Mouse (Mus musculus): ENCODE results near the gene B3gntl1. TPM values are rescaled to one million over a fixed set of nuclear protein-coding genes. Genes with fewer than 3 reads are reported as not detected.
"Not testable (repeated sequence)": the region's sequence is repeated elsewhere in the genome, so short reads cannot be mapped to it uniquely, and the experiment has no call there.

Gene B3gntl1
- polyA plus RNA-seq, 1 experiment from 2014 or later, result 2.3 TPM

- no peak overlapping the region for H3K4me3 ChIP-seq (ENCODE audit: inconsistent target)
- WGBS (ENCODE audit: missing documents), result 95% methylated on average over 5 of the region's 5 CpGs
- peaks cover 11% of the 10 kb centered on the region; the same call in 1 of the 2 replicates for H3K36me3 ChIP-seq (ENCODE audit: inconsistent target)
- H3K27ac ChIP-seq, result no peak overlapping the region
- no peaks in the 10 kb centered on the region; the same call in 1 of the 2 replicates for H3K79me2 ChIP-seq (ENCODE audit: inconsistent target)
These were observed 2.0 kb downstream of the B3gntl1 start for GRCm38 (mm10) chr11:121670926-121671325.

- Histone ChIP-seq H3K4me3 (ENCODE audit: inconsistent target) (no peak overlapping the region), H3K79me2 (ENCODE audit: inconsistent target) (no peaks in the 10 kb centered on the region; the same call in 1 of the 2 replicates), H3K36me3 (ENCODE audit: inconsistent target) (peaks cover 11% of the 10 kb centered on the region; the same call in 1 of the 2 replicates), H3K27ac (no peak overlapping the region)
- WGBS (ENCODE audit: missing documents), result 95% methylated on average over 4 of the region's 5 CpGs
These were observed 4.2 kb downstream of the B3gntl1 start for GRCm38 (mm10) chr11:121668776-121669175.

- Histone ChIP-seq H3K79me2 (ENCODE audit: inconsistent target) (no peaks in the 10 kb centered on the region; the same call in 1 of the 2 replicates), H3K4me3 (ENCODE audit: inconsistent target) (no peak overlapping the region), H3K36me3 (ENCODE audit: inconsistent target) (peaks cover 11% of the 10 kb centered on the region; the same call in 1 of the 2 replicates), H3K27ac (no peak overlapping the region)
- WGBS (ENCODE audit: missing documents), result 86% methylated on average over 4 of the region's 4 CpGs
These were observed 5.4 kb downstream of the B3gntl1 start for GRCm38 (mm10) chr11:121667541-121667940.

DNA sequence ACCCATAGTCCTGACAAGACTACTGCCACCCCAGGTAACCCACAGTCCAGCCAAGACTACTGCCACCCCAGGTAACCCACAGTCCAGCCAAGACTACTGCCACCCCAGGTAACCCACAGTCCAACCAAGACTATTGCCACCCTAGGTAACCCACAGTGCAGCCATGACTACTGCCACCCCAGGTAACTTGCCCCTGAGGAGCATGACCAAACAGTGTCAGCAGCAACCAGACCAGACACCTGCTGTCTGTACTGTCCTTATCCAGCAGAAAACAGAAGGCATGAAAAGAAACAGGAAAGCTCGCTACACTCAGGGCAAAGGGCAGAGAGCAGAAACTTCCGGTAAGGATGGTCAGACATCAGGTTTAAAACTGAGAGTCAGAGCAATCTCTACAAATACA, 11.8 kb downstream of the B3gntl1 start:
- no peak overlapping the region for H3K4me3 ChIP-seq (ENCODE audit: inconsistent target)

GRCm38 (mm10) chr11:121660604-121661003, 12.3 kb downstream of the B3gntl1 start:
- H3K4me3 ChIP-seq (ENCODE audit: inconsistent target); H3K36me3 ChIP-seq (ENCODE audit: inconsistent target); H3K27ac ChIP-seq; H3K79me2 ChIP-seq (ENCODE audit: inconsistent target): not testable (repeated sequence)
- WGBS (ENCODE audit: missing documents), result 96% methylated on average over 2 of the region's 2 CpGs

More for the DNA sequence above, 11.8 kb downstream of the B3gntl1 start:
- H3K27ac ChIP-seq, result no peak overlapping the region
- no peaks in the 10 kb centered on the region for H3K79me2 ChIP-seq (ENCODE audit: inconsistent target)
- 93% methylated on average over 2 of the region's 2 CpGs for WGBS (ENCODE audit: missing documents)
- H3K36me3 ChIP-seq (ENCODE audit: inconsistent target), result no peaks in the 10 kb centered on the region

- Histone ChIP-seq H3K79me2 (ENCODE audit: inconsistent target) (no peaks in the 10 kb centered on the region), H3K36me3 (ENCODE audit: inconsistent target) (no peaks in the 10 kb centered on the region), H3K27ac (no peak overlapping the region), H3K4me3 (ENCODE audit: inconsistent target) (no peak overlapping the region)
- WGBS (ENCODE audit: missing documents), result 0% methylated on average over 1 of the region's 1 CpGs
These were observed 14.8 kb downstream of the B3gntl1 start for GRCm38 (mm10) chr11:121658151-121658550.

DNA sequence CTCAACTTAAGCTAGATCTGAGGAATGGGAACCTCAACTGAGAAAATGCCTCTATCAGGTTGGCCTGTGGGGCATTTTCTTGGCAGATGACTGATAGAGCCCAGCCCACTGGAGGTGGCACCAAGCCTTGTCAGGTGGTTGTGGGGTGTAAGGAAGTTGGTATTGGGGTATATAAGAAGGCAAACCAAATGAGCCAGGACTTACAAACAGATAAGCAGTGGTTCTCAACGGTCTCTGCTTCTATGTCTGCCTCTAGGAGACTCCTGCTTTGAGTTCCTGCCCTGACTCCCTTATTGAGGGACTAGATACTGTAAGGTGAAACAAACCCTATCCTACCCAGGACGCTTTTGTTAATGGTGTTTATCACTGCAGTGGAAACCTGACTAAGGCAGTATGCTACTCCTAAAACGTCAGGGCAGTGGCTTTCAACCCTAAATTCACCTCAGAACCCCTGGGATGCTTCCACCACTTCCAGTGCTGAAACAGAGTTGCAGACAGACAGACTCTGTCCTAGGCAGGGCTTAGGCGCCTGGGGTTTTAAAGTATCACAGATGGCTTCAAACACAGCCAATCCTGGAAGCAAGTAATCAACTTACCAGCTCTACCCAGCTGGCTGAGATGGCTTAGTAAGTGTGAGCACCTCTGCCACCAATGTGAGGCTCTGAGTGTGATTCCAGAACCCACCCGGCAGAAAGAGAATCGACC, 17.0 kb downstream of the B3gntl1 start:
- Histone ChIP-seq H3K36me3 (ENCODE audit: inconsistent target) (no peaks in the 10 kb centered on the region), H3K4me3 (ENCODE audit: inconsistent target) (no peak overlapping the region), H3K79me2 (ENCODE audit: inconsistent target) (no peaks in the 10 kb centered on the region), H3K27ac (no peak overlapping the region)
- WGBS (ENCODE audit: missing documents), result 73% methylated on average over 6 of the region's 6 CpGs

- H3K36me3 ChIP-seq (ENCODE audit: inconsistent target), result 0 out of 2 replicates have a peak, but pooled peaks cover 5% of the 10 kb centered on the region
- H3K4me3 ChIP-seq (ENCODE audit: inconsistent target), result no peak overlapping the region
- no peak overlapping the region for H3K27ac ChIP-seq
- H3K79me2 ChIP-seq (ENCODE audit: inconsistent target), result no peaks in the 10 kb centered on the region
- 45% methylated on average over 6 of the region's 6 CpGs for WGBS (ENCODE audit: missing documents)
These were observed 17.7 kb downstream of the B3gntl1 start for GRCm38 (mm10) chr11:121655166-121655806.

DNA sequence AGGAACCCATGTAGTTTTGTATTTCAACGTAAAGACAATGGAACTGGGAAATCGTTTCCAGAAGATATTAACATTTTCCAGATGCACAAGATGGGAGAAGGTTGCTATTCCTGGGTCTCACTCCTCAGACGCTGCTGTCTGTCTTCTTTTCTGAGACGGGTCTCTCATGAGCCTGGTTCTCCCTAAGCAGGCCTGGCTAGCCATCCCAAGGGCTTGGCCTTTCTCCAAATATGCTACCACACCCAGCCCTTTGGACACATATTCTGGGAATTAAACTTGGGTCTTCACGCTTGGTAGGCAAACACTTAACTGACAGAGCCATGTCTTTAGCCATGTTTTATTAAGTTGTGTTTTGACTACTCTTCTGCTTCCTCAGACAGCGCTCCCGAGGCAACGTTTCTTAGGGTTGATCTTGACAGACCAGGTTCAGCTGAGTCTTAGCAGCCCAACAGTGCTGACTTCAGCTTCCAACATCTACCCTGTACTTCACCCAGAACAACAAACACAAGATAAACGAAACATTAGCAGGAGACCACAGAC, 18.5 kb downstream of the B3gntl1 start:
- WGBS (ENCODE audit: missing documents), result 92% methylated on average over 9 of the region's 9 CpGs
- 0 out of 2 replicates have a peak, but pooled peaks cover 6% of the 10 kb centered on the region for H3K36me3 ChIP-seq (ENCODE audit: inconsistent target)
- no peak overlapping the region for H3K4me3 ChIP-seq (ENCODE audit: inconsistent target)
- no peak overlapping the region for H3K27ac ChIP-seq
- H3K79me2 ChIP-seq (ENCODE audit: inconsistent target), result no peaks in the 10 kb centered on the region

DNA sequence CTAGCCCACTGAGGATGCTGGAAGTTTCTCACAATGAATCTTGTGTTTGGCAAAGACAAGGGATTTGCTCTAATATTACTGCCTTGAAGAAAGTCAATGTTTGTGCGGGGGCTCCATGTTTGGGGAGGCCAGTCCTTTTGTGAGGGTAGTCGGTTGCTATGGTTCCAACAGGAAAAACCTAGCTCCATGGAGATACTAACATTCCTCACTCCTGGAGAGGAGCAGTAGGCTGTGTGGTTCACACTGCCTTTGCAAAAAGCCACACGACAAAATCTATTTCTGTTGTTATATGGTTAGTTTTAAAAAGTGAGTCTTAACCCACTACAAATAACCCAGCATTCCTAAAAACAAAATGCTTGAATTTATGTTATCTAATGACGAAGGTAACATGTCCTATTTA, 19.3 kb downstream of the B3gntl1 start:
- 96% methylated on average over 4 of the region's 4 CpGs for WGBS (ENCODE audit: missing documents)
- Histone ChIP-seq H3K79me2 (ENCODE audit: inconsistent target) (no peaks in the 10 kb centered on the region), H3K4me3 (ENCODE audit: inconsistent target) (no peak overlapping the region), H3K27ac (no peak overlapping the region), H3K36me3 (ENCODE audit: inconsistent target) (0 out of 2 replicates have a peak, but pooled peaks cover 6% of the 10 kb centered on the region)

- 0 out of 2 replicates have a peak, but pooled peaks cover 6% of the 10 kb centered on the region for H3K36me3 ChIP-seq (ENCODE audit: inconsistent target)
- H3K79me2 ChIP-seq (ENCODE audit: inconsistent target), result no peaks in the 10 kb centered on the region
- no peak overlapping the region for H3K27ac ChIP-seq
- H3K4me3 ChIP-seq (ENCODE audit: inconsistent target), result no peak overlapping the region
- WGBS (ENCODE audit: missing documents), result 56% methylated on average over 10 of the region's 10 CpGs
These were observed 20.2 kb downstream of the B3gntl1 start for GRCm38 (mm10) chr11:121652547-121653305.

DNA sequence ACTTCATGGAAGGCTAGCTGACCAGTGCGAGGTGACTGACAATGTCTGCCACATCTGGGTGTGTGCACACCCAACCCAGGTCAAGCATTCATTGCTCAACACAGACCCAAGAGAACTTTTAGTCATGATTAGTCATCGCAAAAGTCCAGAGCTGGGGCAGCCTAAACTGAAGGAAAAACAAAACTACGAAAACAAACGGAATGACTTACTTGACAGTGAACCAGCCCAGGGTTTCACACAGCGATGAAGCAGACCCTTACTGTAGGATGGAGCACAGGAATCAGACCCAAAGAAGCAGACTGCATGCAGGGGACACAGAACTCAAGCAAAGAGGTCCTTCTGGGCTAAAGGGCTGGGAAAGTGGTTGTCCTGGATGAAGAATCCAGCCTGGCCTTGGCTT, 21.0 kb downstream of the B3gntl1 start:
- Histone ChIP-seq H3K79me2 (ENCODE audit: inconsistent target) (no peaks in the 10 kb centered on the region), H3K27ac (no peak overlapping the region), H3K4me3 (ENCODE audit: inconsistent target) (no peak overlapping the region), H3K36me3 (ENCODE audit: inconsistent target) (0 out of 2 replicates have a peak, but pooled peaks cover 6% of the 10 kb centered on the region)
- 88% methylated on average over 5 of the region's 5 CpGs for WGBS (ENCODE audit: missing documents)

DNA sequence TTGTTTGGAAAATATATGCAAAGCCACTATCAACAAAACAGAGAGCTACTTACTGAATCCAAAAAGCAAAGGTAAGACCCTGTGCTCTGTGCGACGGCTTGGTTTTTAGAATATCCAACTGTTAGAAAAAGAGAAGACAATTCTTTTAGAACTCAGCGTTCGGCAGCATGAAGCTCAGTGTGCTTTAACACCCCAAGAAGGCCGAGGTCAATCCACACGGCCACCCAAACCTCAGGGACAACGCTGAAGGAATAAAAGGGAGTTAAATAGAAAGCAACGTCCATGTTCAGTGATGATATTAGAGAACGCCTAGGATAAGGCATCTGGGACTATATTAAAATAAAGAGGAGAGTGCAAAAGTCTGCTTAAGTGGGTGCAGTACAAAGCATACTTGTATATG, 21.4 kb downstream of the B3gntl1 start:
- WGBS (ENCODE audit: missing documents), result 98% methylated on average over 9 of the region's 9 CpGs
- Histone ChIP-seq H3K36me3 (ENCODE audit: inconsistent target) (0 out of 2 replicates have a peak, but pooled peaks cover 6% of the 10 kb centered on the region), H3K4me3 (ENCODE audit: inconsistent target) (no peak overlapping the region), H3K79me2 (ENCODE audit: inconsistent target) (no peaks in the 10 kb centered on the region), H3K27ac (no peak overlapping the region)

GRCm38 (mm10) chr11:121650668-121651067, 22.3 kb downstream of the B3gntl1 start:
- Histone ChIP-seq H3K79me2 (ENCODE audit: inconsistent target) (no peaks in the 10 kb centered on the region), H3K36me3 (ENCODE audit: inconsistent target) (0 out of 2 replicates have a peak, but pooled peaks cover 6% of the 10 kb centered on the region), H3K4me3 (ENCODE audit: inconsistent target) (no peak overlapping the region), H3K27ac (no peak overlapping the region)
- 95% methylated on average over 11 of the region's 11 CpGs for WGBS (ENCODE audit: missing documents)
